Mouse (Mus musculus): Measurements from ENCODE around the gene Eml6. TPM values are rescaled to one million over a fixed set of nuclear protein-coding genes. Genes with fewer than 3 reads are reported as not detected.
"Not testable (repeated sequence)": the region's sequence is repeated elsewhere in the genome, so short reads cannot be mapped to it uniquely, and the experiment has no call there.

Eml6 gene
- polyA plus RNA-seq, 1 experiment from 2014 or later = 1.2 TPM

- Histone ChIP-seq H3K9ac (no peak overlapping the region), H3K4me2 (replicated peaks) (no peak overlapping the region), H3K27me3 (no peaks in the 10 kb centered on the region), H3K27ac (replicated peaks) (peak overlapping the region; percentile 53; the same call in 1 of the 2 replicates), H3K36me3 (no peaks in the 10 kb centered on the region), H3K4me1 (no peaks in the 10 kb centered on the region), H3K9me3 (replicated peaks) (no peaks in the 10 kb centered on the region), H3K4me3 (replicated peaks) (no peak overlapping the region)
- WGBS = 79% methylated on average over 3 of the region's 3 CpGs
- ATAC-seq (ENCODE audit: insufficient number of reproducible peaks, low FRiP score, low TSS enrichment, low read depth) = no peak
Observed at GRCm38 (mm10) chr11:29840606-29841227, 185.1 kb downstream of the Eml6 start.

- H3K9me3 ChIP-seq (replicated peaks) = no peaks in the 10 kb centered on the region
- no peak overlapping the region for H3K9ac ChIP-seq
- H3K4me3 ChIP-seq (replicated peaks) = no peak overlapping the region
- H3K4me1 ChIP-seq = no peaks in the 10 kb centered on the region
- H3K4me2 ChIP-seq (replicated peaks) = no peak overlapping the region
- no peaks in the 10 kb centered on the region for H3K27me3 ChIP-seq
- peak; percentile 89 for ATAC-seq (ENCODE audit: insufficient number of reproducible peaks, low FRiP score, low TSS enrichment, low read depth)
- 35% methylated on average over 3 of the region's 3 CpGs for WGBS
- no peaks in the 10 kb centered on the region for H3K36me3 ChIP-seq
- H3K27ac ChIP-seq (replicated peaks) = peak overlapping the region; percentile 53; the same call in 1 of the 2 replicates
Observed at GRCm38 (mm10) chr11:29839781-29840180, 186.1 kb downstream of the Eml6 start.

- no peaks in the 10 kb centered on the region for H3K27me3 ChIP-seq
- H3K36me3 ChIP-seq = no peaks in the 10 kb centered on the region
- H3K9me3 ChIP-seq (replicated peaks) = no peaks in the 10 kb centered on the region
- H3K4me3 ChIP-seq (replicated peaks) = no peak overlapping the region
- no peak overlapping the region for H3K4me2 ChIP-seq (replicated peaks)
- H3K27ac ChIP-seq (replicated peaks) = no peak overlapping the region
- no peak for ATAC-seq (ENCODE audit: insufficient number of reproducible peaks, low FRiP score, low TSS enrichment, low read depth)
- no peak overlapping the region for H3K9ac ChIP-seq
- no peaks in the 10 kb centered on the region for H3K4me1 ChIP-seq
Observed at GRCm38 (mm10) chr11:29837066-29837465, 188.8 kb downstream of the Eml6 start.

- Histone ChIP-seq H3K27ac (replicated peaks) (no peak overlapping the region), H3K36me3 (no peaks in the 10 kb centered on the region), H3K9me3 (replicated peaks) (no peaks in the 10 kb centered on the region), H3K4me2 (replicated peaks) (no peak overlapping the region), H3K27me3 (peaks cover 16% of the 10 kb centered on the region), H3K4me1 (peaks cover 8% of the 10 kb centered on the region; the same call in 1 of the 2 replicates), H3K9ac (no peak overlapping the region), H3K4me3 (replicated peaks) (no peak overlapping the region)
- ATAC-seq (ENCODE audit: insufficient number of reproducible peaks, low FRiP score, low TSS enrichment, low read depth) = no peak
- 87% methylated on average over 2 of the region's 2 CpGs for WGBS
Observed at GRCm38 (mm10) chr11:29827729-29828128, 198.1 kb downstream of the Eml6 start.

GRCm38 (mm10) chr11:29826001-29826400 is 199.8 kb downstream of the Eml6 start:
- no peak for ATAC-seq (ENCODE audit: insufficient number of reproducible peaks, low FRiP score, low TSS enrichment, low read depth)
- Histone ChIP-seq H3K4me1 (peaks cover 8% of the 10 kb centered on the region; the same call in 1 of the 2 replicates), H3K27me3 (peaks cover 16% of the 10 kb centered on the region), H3K27ac (replicated peaks) (no peak overlapping the region), H3K36me3 (no peaks in the 10 kb centered on the region), H3K9ac (no peak overlapping the region), H3K4me3 (replicated peaks) (no peak overlapping the region), H3K9me3 (replicated peaks) (no peaks in the 10 kb centered on the region), H3K4me2 (replicated peaks) (no peak overlapping the region)
- WGBS = 96% methylated on average over 1 of the region's 1 CpGs

GRCm38 (mm10) chr11:29825271-29825718 is 200.5 kb downstream of the Eml6 start, which contains the start of gene 4931440F15Rik:
4931440F15Rik (minus strand) TSS chr11:29825668.
- not testable (repeated sequence) for H3K36me3 ChIP-seq; H3K27ac ChIP-seq (replicated peaks); H3K9me3 ChIP-seq (replicated peaks); H3K4me1 ChIP-seq; H3K9ac ChIP-seq; ATAC-seq (ENCODE audit: insufficient number of reproducible peaks, low FRiP score, low TSS enrichment, low read depth)
- WGBS = 34% methylated on average over 21 of the region's 21 CpGs
- H3K4me3 ChIP-seq (replicated peaks) = peak within 1 kb of the TSS; percentile 26
- peak within 1 kb of the TSS; percentile 45 for H3K4me2 ChIP-seq (replicated peaks)
- peaks cover 16% of the 10 kb centered on the region for H3K27me3 ChIP-seq

- not testable (repeated sequence) for H3K4me1 ChIP-seq; H3K9me3 ChIP-seq (replicated peaks); H3K36me3 ChIP-seq; H3K27ac ChIP-seq (replicated peaks); H3K9ac ChIP-seq
- Histone ChIP-seq H3K4me3 (replicated peaks) (peak overlapping the region; percentile 26), H3K27me3 (peaks cover 16% of the 10 kb centered on the region), H3K4me2 (replicated peaks) (peak overlapping the region; percentile 45)
- WGBS = 15% methylated on average over 62 of the region's 62 CpGs
- ATAC-seq (ENCODE audit: insufficient number of reproducible peaks, low FRiP score, low TSS enrichment, low read depth) = peak; percentile 51; the same call in 1 of the 2 replicates
Observed at GRCm38 (mm10) chr11:29824474-29825270, 201.2 kb downstream of the Eml6 start.

- Histone ChIP-seq H3K4me1 (peaks cover 8% of the 10 kb centered on the region; the same call in 1 of the 2 replicates), H3K27me3 (peaks cover 16% of the 10 kb centered on the region), H3K9me3 (replicated peaks) (no peaks in the 10 kb centered on the region), H3K36me3 (no peaks in the 10 kb centered on the region), H3K4me3 (replicated peaks) (no peak overlapping the region), H3K9ac (no peak overlapping the region), H3K4me2 (replicated peaks) (no peak overlapping the region), H3K27ac (replicated peaks) (no peak overlapping the region)
- ATAC-seq (ENCODE audit: insufficient number of reproducible peaks, low FRiP score, low TSS enrichment, low read depth) = no peak
- 75% methylated on average over 2 of the region's 2 CpGs for WGBS
Observed at GRCm38 (mm10) chr11:29823141-29823540, 202.7 kb downstream of the Eml6 start.

GRCm38 (mm10) chr11:29815670-29816069 is 210.2 kb downstream of the Eml6 start:
- H3K4me2 ChIP-seq (replicated peaks) = no peak overlapping the region
- no peaks in the 10 kb centered on the region for H3K36me3 ChIP-seq
- H3K4me3 ChIP-seq (replicated peaks) = no peak overlapping the region
- no peaks in the 10 kb centered on the region for H3K4me1 ChIP-seq
- no peaks in the 10 kb centered on the region for H3K27me3 ChIP-seq
- no peak overlapping the region for H3K9ac ChIP-seq
- H3K27ac ChIP-seq (replicated peaks) = no peak overlapping the region
- H3K9me3 ChIP-seq (replicated peaks) = no peaks in the 10 kb centered on the region
- ATAC-seq (ENCODE audit: insufficient number of reproducible peaks, low FRiP score, low TSS enrichment, low read depth) = no peak

- Histone ChIP-seq H3K27me3 (no peaks in the 10 kb centered on the region), H3K9ac (no peak overlapping the region), H3K4me3 (replicated peaks) (no peak overlapping the region), H3K36me3 (no peaks in the 10 kb centered on the region), H3K27ac (replicated peaks) (no peak overlapping the region), H3K9me3 (replicated peaks) (no peaks in the 10 kb centered on the region), H3K4me2 (replicated peaks) (no peak overlapping the region), H3K4me1 (no peaks in the 10 kb centered on the region)
- 87% methylated on average over 3 of the region's 3 CpGs for WGBS
- ATAC-seq (ENCODE audit: insufficient number of reproducible peaks, low FRiP score, low TSS enrichment, low read depth) = no peak
Observed at GRCm38 (mm10) chr11:29815261-29815660, 210.6 kb downstream of the Eml6 start.

GRCm38 (mm10) chr11:29813267-29813666 is 212.6 kb downstream of the Eml6 start:
- no peaks in the 10 kb centered on the region for H3K9me3 ChIP-seq (replicated peaks)
- H3K4me2 ChIP-seq (replicated peaks) = no peak overlapping the region
- no peak for ATAC-seq (ENCODE audit: insufficient number of reproducible peaks, low FRiP score, low TSS enrichment, low read depth)
- no peaks in the 10 kb centered on the region for H3K27me3 ChIP-seq
- 85% methylated on average over 1 of the region's 1 CpGs for WGBS
- no peaks in the 10 kb centered on the region for H3K36me3 ChIP-seq
- no peaks in the 10 kb centered on the region for H3K4me1 ChIP-seq
- no peak overlapping the region for H3K9ac ChIP-seq
- H3K4me3 ChIP-seq (replicated peaks) = no peak overlapping the region
- no peak overlapping the region for H3K27ac ChIP-seq (replicated peaks)

Measured in embryonic facial prominence, embryonic 15.5 days (tissue).